Mouse (Mus musculus): ENCODE measurements around the gene Prkar1a.

DNA sequence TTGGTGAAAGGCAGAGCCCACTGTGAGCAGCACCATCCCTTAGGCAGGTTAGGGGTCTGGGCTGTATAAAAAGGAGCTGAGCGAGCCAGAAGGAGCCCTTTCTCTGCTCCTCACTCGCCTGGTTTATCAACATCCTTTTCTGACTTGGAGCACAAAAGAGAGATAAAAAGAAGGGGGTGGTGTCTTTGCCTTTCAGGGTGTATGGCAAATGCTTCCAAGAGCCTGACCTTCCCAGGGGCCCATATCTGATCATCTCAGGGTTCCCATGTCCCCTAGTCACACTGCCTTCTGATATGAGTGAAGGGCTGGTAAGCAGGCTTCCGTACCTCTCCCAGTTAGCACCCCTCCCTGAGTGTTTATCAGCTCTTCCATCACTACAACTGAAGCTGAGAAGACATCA, 21.1 kb upstream of the Prkar1a start:
- TF ChIP-seq POLR2AphosphoS2 (IDR thresholded peaks at IDR 0.05; ENCODE audit: insufficient read length, low read depth) (no peak), MAX (IDR thresholded peaks at IDR 0.05; ENCODE audit: low read depth) (no peak), USF1 (IDR thresholded peaks at IDR 0.05; ENCODE audit: low read depth) (no peak), MYOD1 (IDR thresholded peaks at IDR 0.05; ENCODE audit: control insufficient read depth in 1 of 3, insufficient read length in 2 of 3, low read depth in 2 of 3) (no peak), POLR2A (IDR thresholded peaks at IDR 0.05; ENCODE audit: insufficient read length, low read depth) (no peak)
